Mouse (Mus musculus) megakaryocyte, embryonic 14.5 days (primary cell): ENCODE measurements at regions not wholly inside any gene's neighbourhood (a gene's known extent, or its start where the extent isn't known, plus 50 kb on each side); places are given as distances from the start of the nearest gene placed in this dataset.

ENCODE experiments used
- FLI1 ChIP-seq: IDR thresholded peaks from 2 replicates; pipeline ENCODE4 v1.6.1; 2012; ENCODE audit warnings: low read length, inconsistent platforms, mixed read lengths
- GATA1 ChIP-seq: IDR thresholded peaks from 3 replicates; pipeline ENCODE4 v1.6.1; 2012; ENCODE audit warnings: mixed read lengths, low read length, inconsistent platforms, borderline replicate concordance

GRCm38 (mm10) chr4:54202440-54202839 is 376.6 kb downstream of the Tmem38b start:
- no peak for TF ChIP-seq GATA1
- no peak for TF ChIP-seq FLI1
